Mouse (Mus musculus): ENCODE results near the gene Nfx1. TPM values are rescaled to one million over a fixed set of nuclear protein-coding genes. Genes with fewer than 3 reads are reported as not detected.

Nfx1 gene
- polyA plus RNA-seq, 1 experiment, result 50.8 TPM

- TF ChIP-seq GATA1 (IDR thresholded peaks at IDR 0.05; ENCODE audit: low read length), result no peak
Measured at GRCm38 (mm10) chr4:41021094-41021493, 50.4 kb downstream of the Nfx1 start.

DNA sequence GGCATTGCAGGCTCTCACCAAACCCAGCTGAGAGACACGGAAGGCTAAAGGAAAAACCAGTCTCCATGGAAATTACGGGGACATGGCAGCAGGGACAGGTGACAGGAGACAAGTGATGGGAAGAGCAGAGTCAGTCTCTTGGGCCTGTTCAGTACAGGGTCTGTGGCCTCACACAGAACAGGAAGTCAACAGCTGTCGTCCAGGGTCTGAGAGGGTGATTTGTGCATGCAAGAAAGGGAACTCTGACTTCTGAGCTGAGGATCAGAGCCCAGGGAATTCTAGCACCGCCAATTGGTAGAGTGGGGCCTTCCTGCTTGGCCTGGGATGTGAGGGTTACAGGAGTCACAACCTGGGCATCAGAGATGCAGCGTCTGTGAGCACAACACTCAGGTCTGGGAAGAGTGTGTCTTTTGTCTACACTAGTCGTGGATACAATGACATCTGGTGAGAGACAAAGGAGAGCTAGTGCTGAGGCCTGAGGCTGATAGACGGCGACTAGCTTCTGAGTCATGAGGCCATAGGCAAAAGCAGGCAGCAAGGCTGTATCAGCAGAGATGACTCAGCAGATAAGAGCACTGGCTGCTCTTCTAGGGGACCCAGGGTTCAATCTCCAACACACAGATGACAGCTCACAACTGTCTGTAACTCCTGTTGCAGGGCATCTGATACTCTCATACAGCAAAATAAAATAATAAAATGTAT is 55.5 kb downstream of the Nfx1 start:
- no peak for TF ChIP-seq GATA1 (IDR thresholded peaks at IDR 0.05; ENCODE audit: low read length)

DNA sequence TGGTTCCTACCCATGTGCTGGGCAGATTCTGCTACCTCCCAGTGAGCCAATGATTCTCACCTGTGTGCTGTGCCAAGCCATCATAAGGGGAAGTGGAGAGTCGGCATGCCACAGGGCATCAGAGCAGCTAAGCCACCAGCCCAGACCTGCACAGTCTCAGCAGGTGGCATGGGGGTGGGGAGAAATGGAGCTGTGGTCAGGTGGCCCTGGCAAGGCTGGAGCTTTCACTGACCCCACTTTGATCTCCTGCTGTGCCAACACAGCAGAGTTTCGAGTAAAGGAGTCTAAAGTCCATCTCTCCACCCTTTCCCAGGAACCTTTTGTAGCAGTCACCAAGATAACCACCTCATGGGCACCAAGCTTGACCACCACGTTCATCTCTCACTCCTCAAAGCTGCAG is 57.2 kb downstream of the Nfx1 start:
- TF ChIP-seq GATA1 (IDR thresholded peaks at IDR 0.05; ENCODE audit: low read length), result no peak

GRCm38 (mm10) chr4:41028272-41028671 is 57.6 kb downstream of the Nfx1 start:
- no peak for TF ChIP-seq GATA1 (IDR thresholded peaks at IDR 0.05; ENCODE audit: low read length)

DNA sequence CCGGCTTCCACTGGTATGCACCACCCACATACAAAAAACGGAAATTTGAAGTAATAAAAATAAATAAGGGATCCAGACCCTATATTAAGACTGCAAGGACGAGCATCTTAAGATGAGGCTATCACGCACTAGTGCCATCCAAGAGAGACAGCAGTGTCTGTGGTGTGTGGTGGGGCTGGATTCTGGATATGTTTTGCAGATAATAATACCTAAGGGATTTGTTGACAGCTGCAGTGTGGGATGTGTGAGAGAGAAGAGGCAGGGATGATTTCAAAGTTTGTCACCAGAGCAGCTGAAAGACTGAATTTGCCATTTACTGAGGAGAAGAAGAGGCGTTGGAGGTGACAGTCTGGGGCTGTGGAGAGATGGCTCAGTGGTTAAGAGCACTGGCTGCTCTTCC is 58.7 kb downstream of the Nfx1 start:
- no peak for TF ChIP-seq GATA1 (IDR thresholded peaks at IDR 0.05; ENCODE audit: low read length)

DNA sequence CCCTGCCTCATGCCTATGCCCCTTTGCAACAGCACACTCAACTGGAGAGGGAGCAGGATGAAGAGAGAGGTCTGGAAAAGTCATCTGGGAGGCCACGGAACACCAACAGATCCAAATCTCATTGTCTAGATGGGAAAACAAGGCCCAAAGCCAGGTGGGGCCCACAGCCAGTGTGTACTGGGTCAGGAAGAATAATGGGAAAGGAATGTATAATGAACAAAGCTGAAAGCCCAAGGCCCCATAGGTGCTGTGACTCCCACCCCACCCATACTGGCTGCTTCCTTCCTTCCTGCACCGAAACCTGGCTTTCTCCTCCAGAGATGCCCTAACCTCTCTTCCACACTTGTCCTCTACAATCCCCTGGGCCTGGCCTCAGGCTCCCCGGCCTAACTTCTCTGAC is 60.5 kb downstream of the Nfx1 start:
- no peak for TF ChIP-seq GATA1 (IDR thresholded peaks at IDR 0.05; ENCODE audit: low read length)

- TF ChIP-seq GATA1 (IDR thresholded peaks at IDR 0.05; ENCODE audit: low read length), result no peak
Measured at GRCm38 (mm10) chr4:41037942-41038341, 67.2 kb downstream of the Nfx1 start.

- no peak for TF ChIP-seq GATA1 (IDR thresholded peaks at IDR 0.05; ENCODE audit: low read length)
Measured at GRCm38 (mm10) chr4:41040983-41041382, 70.3 kb downstream of the Nfx1 start.

- no peak for TF ChIP-seq GATA1 (IDR thresholded peaks at IDR 0.05; ENCODE audit: low read length)
Measured at GRCm38 (mm10) chr4:41042880-41043279, 72.2 kb downstream of the Nfx1 start.

DNA sequence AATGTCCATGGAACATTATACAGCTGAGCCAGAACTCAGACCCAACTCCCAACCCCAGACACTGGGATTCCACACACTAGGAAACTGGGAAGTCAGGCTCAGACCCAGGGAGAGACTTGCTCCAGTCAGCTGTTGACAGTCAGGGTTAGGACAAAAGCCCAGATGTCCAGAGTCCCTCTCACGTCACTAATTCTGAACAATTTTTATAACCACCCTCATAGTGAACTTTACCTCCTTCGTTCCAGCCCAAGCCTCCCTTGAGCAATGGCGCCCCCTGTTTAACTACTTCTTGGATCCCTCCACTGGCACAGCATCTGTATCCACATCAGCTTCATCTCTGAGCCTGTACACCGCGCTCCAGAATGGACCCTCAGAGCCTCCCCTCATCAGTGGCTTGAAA is 73.3 kb downstream of the Nfx1 start:
- TF ChIP-seq GATA1 (IDR thresholded peaks at IDR 0.05; ENCODE audit: low read length), result no peak

GRCm38 (mm10) chr4:41045288-41045687 is 74.6 kb downstream of the Nfx1 start:
- TF ChIP-seq GATA1 (IDR thresholded peaks at IDR 0.05; ENCODE audit: low read length), result no peak

DNA sequence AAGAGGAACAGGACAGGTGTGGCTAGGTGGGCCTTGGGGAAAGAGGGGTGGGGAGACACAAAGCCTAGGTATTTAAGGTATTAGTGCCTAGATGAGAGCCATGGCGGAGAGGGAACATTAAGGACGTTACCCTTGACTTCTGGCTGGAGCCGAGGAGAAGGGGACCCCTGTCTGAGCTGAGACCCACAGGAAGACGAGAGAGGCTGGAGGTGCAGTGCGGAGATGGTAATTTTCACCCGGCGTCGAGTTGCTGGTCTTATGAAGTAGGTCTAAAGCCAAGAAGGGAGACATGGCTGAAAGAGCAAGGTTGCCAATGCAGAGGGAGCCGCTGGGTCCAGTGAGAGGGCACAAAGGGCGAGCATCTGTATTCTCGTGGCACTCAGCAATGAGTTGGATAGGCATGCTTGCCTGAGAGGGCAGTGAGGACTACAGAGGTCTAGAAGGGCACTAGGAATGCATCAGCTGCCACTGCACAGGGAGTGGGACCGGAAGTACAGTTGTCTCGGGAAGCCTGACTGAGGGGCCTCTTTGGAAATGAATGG is 75.6 kb downstream of the Nfx1 start:
- no peak for TF ChIP-seq GATA1 (IDR thresholded peaks at IDR 0.05; ENCODE audit: low read length)

- no peak for TF ChIP-seq GATA1 (IDR thresholded peaks at IDR 0.05; ENCODE audit: low read length)
Measured at GRCm38 (mm10) chr4:41047524-41048271, 77.0 kb downstream of the Nfx1 start, which contains the start of gene Aqp7. Gene Aqp7, minus strand, starts transcription at chr4:41048139.

DNA sequence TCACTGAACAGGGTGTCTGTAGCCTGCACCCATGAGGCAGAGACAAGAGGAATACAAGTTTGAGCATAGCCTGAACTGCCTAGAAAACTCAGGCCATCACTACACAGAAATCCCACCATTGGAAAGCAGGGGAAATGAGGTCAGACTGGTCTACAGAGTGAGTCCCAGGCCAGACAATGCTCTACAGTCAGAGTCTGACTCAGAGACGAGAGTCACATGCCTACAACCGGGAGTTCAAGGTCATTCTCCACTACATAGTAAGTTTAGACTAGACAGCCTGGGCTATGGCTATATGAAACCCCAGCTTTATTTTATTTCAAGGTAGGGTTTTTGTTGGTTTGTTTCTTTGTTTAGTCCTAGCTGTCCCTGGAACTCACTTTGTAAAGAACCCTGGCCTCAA is 78.2 kb downstream of the Nfx1 start:
- TF ChIP-seq GATA1 (IDR thresholded peaks at IDR 0.05; ENCODE audit: low read length), result no peak

DNA sequence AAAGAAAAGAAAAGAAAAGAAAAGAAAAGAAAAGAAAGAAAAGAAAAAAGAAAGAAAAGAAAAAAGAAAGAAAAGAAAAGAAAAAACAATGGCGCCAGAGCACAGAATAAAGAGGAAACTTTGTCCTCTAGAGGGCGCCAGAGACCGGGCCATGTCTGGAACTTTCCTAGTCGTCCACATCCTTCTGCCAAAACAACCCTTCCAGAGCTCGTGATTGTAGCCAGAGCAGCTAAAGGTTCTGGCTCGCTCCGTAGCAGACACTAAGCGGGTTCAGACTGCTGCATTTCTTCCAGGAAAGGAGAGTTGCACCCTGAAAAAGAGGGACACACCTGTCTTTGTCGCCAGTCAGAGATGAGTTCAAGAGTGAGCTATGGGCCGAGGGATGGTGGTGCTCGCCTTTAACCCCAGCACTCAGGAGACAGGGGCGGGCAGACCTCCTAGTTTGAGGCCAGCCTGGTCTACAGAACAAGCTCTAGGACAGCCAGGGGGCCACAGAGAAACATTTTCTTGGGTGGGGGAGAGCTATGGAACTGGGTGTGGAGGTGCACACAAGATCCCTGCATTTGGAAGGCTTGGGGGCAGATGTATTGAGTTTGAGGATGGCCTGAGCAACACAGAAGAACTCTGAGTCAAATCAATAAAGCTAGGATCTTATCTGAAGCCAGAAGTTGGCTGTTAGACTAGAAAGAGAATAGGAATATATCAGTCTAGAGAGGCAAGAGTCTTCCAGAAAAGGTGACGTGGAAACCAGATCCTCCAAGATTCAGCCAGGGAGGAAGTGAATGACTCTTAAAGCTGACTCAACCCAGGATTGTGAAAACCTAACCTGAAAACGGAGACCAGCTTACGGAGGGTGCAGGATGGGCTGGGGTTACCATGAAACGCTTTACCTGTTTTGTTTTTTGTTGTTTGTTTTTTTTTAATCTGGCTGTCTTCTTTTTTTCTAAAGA is 80.3 kb downstream of the Nfx1 start:
- TF ChIP-seq GATA1 (IDR thresholded peaks at IDR 0.05; ENCODE audit: low read length), result no peak

DNA sequence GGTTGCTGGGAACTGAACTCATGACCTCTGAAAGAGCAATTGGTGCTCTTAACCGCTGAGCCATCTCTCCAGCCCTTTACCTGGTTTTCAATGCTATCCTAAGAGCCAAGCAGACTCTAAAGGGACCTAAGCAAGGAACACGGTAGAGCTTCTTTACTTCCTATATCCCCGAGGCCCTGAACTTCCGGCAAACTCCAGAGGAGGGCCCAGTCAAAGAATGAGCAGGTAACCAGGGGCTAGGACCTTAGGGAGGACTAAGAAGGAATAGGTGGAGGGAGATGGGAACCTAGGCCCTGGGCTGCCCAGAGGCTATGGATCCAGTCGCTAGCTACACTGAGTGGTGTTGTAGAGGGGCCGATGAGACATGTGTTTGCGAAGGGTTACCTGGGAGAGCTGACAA is 81.1 kb downstream of the Nfx1 start:
- TF ChIP-seq GATA1 (IDR thresholded peaks at IDR 0.05; ENCODE audit: low read length), result no peak

Measured in G1E-ER4 (cell line).